Mouse (Mus musculus) C2C12 (cell line): ENCODE measurements around the gene 4922502D21Rik.

Source experiments
- CEBPB ChIP-seq: IDR thresholded peaks from one replicate; pipeline ENCODE4 v1.6.1; 2011; ENCODE audit warnings: low read depth, mild to moderate bottlenecking, control low read depth, moderate library complexity
- CTCF ChIP-seq: IDR thresholded peaks from one replicate; pipeline ENCODE4 v1.5.1; 2011; ENCODE audit not compliant: control insufficient read depth, insufficient read depth, insufficient read length
- FOSL1 ChIP-seq: IDR thresholded peaks from one replicate; pipeline ENCODE4 v1.8.0; 2011; ENCODE audit warnings: mild to moderate bottlenecking, low read length; ENCODE audit not compliant: poor library complexity, insufficient read depth, severe bottlenecking
- MAX ChIP-seq: IDR thresholded peaks from one replicate; pipeline ENCODE4 v1.6.1; 2011; ENCODE audit warnings: mild to moderate bottlenecking, control low read depth
- MYOD1 ChIP-seq: IDR thresholded peaks from one replicate; pipeline ENCODE4 v1.6.1; 2011; ENCODE audit warnings: low read depth; ENCODE audit not compliant: control insufficient read depth, insufficient read length
- MYOG ChIP-seq: IDR thresholded peaks from one replicate; pipeline ENCODE4 v1.6.1; 2011; ENCODE audit not compliant: control insufficient read depth, insufficient read length; ENCODE audit errors: extremely low read depth
- USF1 ChIP-seq: IDR thresholded peaks from one replicate; pipeline ENCODE4 v1.6.1; 2011; ENCODE audit warnings: low read depth, mild to moderate bottlenecking, control low read depth, moderate library complexity

DNA sequence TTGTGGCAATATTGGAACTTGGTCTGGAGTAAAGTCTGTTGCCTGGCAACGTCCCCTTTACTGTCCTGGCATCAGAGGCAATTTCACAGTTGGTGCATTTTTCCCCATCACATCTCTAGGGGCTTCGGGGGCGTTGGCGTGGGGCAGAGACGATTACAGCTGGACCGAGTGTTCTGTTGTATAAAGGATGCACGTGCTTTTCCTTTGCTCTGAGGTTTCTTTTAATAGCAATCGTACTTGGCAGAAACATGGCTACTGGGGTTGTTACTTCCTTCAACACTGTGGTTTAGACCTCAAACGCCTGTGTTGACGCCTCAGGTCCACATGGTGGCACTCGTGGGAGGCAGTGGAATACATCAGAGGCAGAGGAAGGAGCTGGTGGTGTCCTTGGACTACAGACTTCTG lies 2.1 kb upstream of the 4922502D21Rik start:
- no peak for TF ChIP-seq MAX
- TF ChIP-seq CTCF: peak; percentile 8
- no peak for TF ChIP-seq USF1
- TF ChIP-seq FOSL1: no peak
- TF ChIP-seq CEBPB: no peak
- no peak for TF ChIP-seq MYOG
- TF ChIP-seq MYOD1: no peak
